Mouse (Mus musculus) forebrain, embryonic 16.5 days (tissue): ENCODE measurements around the gene Mical3. TPM values are rescaled to one million over a fixed set of nuclear protein-coding genes. Genes with fewer than 3 reads are reported as not detected.

Experiments used
- ATAC-seq: fragments of 200-750 bp; cut with Nextera tagmentation; 2 replicates; pipeline ENCODE4 v1.8.0; 2017; ENCODE audit warnings: mild to moderate bottlenecking, moderate library complexity
- H3K27ac ChIP-seq: fragments of 300-500 bp; sonication (generic); 2 replicates; pipeline ENCODE4 v1.5.1; 2014; ENCODE audit warnings: low read length, control low read depth
- H3K27me3 ChIP-seq: fragments of 300-500 bp; sonication (generic); replicated peaks from 2 replicates; pipeline ENCODE4 v1.6.1; 2014; ENCODE audit warnings: low read length; ENCODE audit not compliant: control insufficient read depth, insufficient read depth
- H3K36me3 ChIP-seq: fragments of 300-500 bp; sonication (generic); 2 replicates; pipeline ENCODE4 v1.6.1; 2014; ENCODE audit not compliant: control insufficient read depth, insufficient read depth
- H3K4me1 ChIP-seq: fragments of 300-500 bp; sonication (generic); replicated peaks from 2 replicates; pipeline ENCODE4 v1.6.1; 2014; ENCODE audit warnings: low read length; ENCODE audit not compliant: control insufficient read depth, insufficient read depth
- H3K4me2 ChIP-seq: fragments of 300-500 bp; sonication (generic); 2 replicates; pipeline ENCODE4 v1.6.1; 2014; ENCODE audit warnings: mild to moderate bottlenecking, low read length, control low read depth
- H3K4me3 ChIP-seq: fragments of 300-500 bp; sonication (generic); replicated peaks from 2 replicates; pipeline ENCODE4 v1.5.1; 2014; ENCODE audit warnings: mild to moderate bottlenecking, low read length, control low read depth
- H3K9ac ChIP-seq: fragments of 300-500 bp; sonication (generic); replicated peaks from 2 replicates; pipeline ENCODE4 v1.6.1; 2014; ENCODE audit warnings: low read depth, low read length, control low read depth
- H3K9me3 ChIP-seq: fragments of 300-500 bp; sonication (generic); 2 replicates; pipeline ENCODE4 v1.6.1; 2016; ENCODE audit warnings: low read length; ENCODE audit not compliant: control insufficient read depth
- WGBS: fragments of 180-500 bp; shearing (Covaris S2); extraction: QIAGEN DNeasy Blood & Tissue Kit; methylation state at CpG from one replicate; pipeline ENCODE4 v1.1.7; 2014; 5-methylcytosine and 5-hydroxymethylcytosine counted together
- polyA plus RNA-seq: library from polyadenylated mRNA; unstranded; fragments of >200 nt; fragmentation: Nextera tagmentation; extraction: Ambion mirVana; gene quantifications from 2 replicates; pipeline ENCODE4 v1.2.1, GENCODE M21; 2015

Mical3 gene
- polyA plus RNA-seq, 1 experiment from 2014 or later = 35.5 TPM

- 87% methylated on average over 5 of the region's 5 CpGs for WGBS
- Histone ChIP-seq H3K4me3 (no peak overlapping the region), H3K9me3 (no peaks in the 10 kb centered on the region), H3K4me1 (no peaks in the 10 kb centered on the region), H3K27me3 (no peaks in the 10 kb centered on the region), H3K36me3 (peaks cover 4% of the 10 kb centered on the region; the same call in 1 of the 2 replicates), H3K4me2 (no peak overlapping the region), H3K27ac (no peak overlapping the region), H3K9ac (no peak overlapping the region)
- no peak for ATAC-seq
Measured at GRCm38 (mm10) chr6:120943964-120944363, 186.8 kb downstream of the Mical3 start.

- Histone ChIP-seq H3K4me1 (no peaks in the 10 kb centered on the region), H3K4me2 (no peak overlapping the region), H3K9me3 (no peaks in the 10 kb centered on the region), H3K36me3 (0 out of 2 replicates have a peak, but pooled peaks cover 3% of the 10 kb centered on the region), H3K9ac (no peak overlapping the region), H3K27ac (no peak overlapping the region), H3K27me3 (no peaks in the 10 kb centered on the region), H3K4me3 (no peak overlapping the region)
- no peak for ATAC-seq
- 87% methylated on average over 10 of the region's 10 CpGs for WGBS
Measured at GRCm38 (mm10) chr6:120943551-120943950, 187.2 kb downstream of the Mical3 start.

- Histone ChIP-seq H3K27ac (no peak overlapping the region), H3K27me3 (no peaks in the 10 kb centered on the region), H3K36me3 (0 out of 2 replicates have a peak, but pooled peaks cover 3% of the 10 kb centered on the region), H3K4me2 (no peak overlapping the region), H3K4me1 (no peaks in the 10 kb centered on the region), H3K4me3 (no peak overlapping the region), H3K9ac (no peak overlapping the region), H3K9me3 (no peaks in the 10 kb centered on the region)
- 74% methylated on average over 2 of the region's 2 CpGs for WGBS
- no peak for ATAC-seq
Measured at GRCm38 (mm10) chr6:120943079-120943478, 187.7 kb downstream of the Mical3 start.

GRCm38 (mm10) chr6:120941575-120941974, 189.2 kb downstream of the Mical3 start:
- WGBS = 86% methylated on average over 13 of the region's 13 CpGs
- no peak overlapping the region for H3K4me2 ChIP-seq
- ATAC-seq = no peak

GRCm38 (mm10) chr6:120941084-120941481, 189.7 kb downstream of the Mical3 start:
- 68% methylated on average over 7 of the region's 7 CpGs for WGBS

More at GRCm38 (mm10) chr6:120941575-120941974, 189.2 kb downstream of the Mical3 start:
- Histone ChIP-seq H3K4me3 (no peak overlapping the region), H3K36me3 (0 out of 2 replicates have a peak, but pooled peaks cover 3% of the 10 kb centered on the region), H3K27ac (no peak overlapping the region), H3K27me3 (no peaks in the 10 kb centered on the region), H3K9ac (no peak overlapping the region), H3K9me3 (no peaks in the 10 kb centered on the region), H3K4me1 (no peaks in the 10 kb centered on the region)

GRCm38 (mm10) chr6:120940446-120941083, 190.2 kb downstream of the Mical3 start:
- H3K4me1 ChIP-seq = no peaks in the 10 kb centered on the region
- H3K9me3 ChIP-seq = no peaks in the 10 kb centered on the region
- no peak overlapping the region for H3K9ac ChIP-seq
- no peak overlapping the region for H3K4me2 ChIP-seq
- no peak for ATAC-seq
- H3K36me3 ChIP-seq = 0 out of 2 replicates have a peak, but pooled peaks cover 3% of the 10 kb centered on the region
- 87% methylated on average over 7 of the region's 7 CpGs for WGBS
- H3K4me3 ChIP-seq = no peak overlapping the region
- H3K27ac ChIP-seq = no peak overlapping the region
- H3K27me3 ChIP-seq = no peaks in the 10 kb centered on the region

More at GRCm38 (mm10) chr6:120941084-120941481, 189.7 kb downstream of the Mical3 start:
- Histone ChIP-seq H3K9me3 (no peaks in the 10 kb centered on the region), H3K9ac (no peak overlapping the region), H3K4me1 (no peaks in the 10 kb centered on the region), H3K4me2 (no peak overlapping the region), H3K36me3 (0 out of 2 replicates have a peak, but pooled peaks cover 3% of the 10 kb centered on the region), H3K27me3 (no peaks in the 10 kb centered on the region), H3K4me3 (no peak overlapping the region), H3K27ac (no peak overlapping the region)
- ATAC-seq = no peak

- Histone ChIP-seq H3K36me3 (no peaks in the 10 kb centered on the region), H3K4me3 (no peak overlapping the region), H3K27me3 (no peaks in the 10 kb centered on the region), H3K9ac (no peak overlapping the region), H3K4me1 (no peaks in the 10 kb centered on the region), H3K27ac (no peak overlapping the region), H3K9me3 (no peaks in the 10 kb centered on the region), H3K4me2 (no peak overlapping the region)
- 83% methylated on average over 3 of the region's 3 CpGs for WGBS
- ATAC-seq = no peak
Measured at GRCm38 (mm10) chr6:120939783-120940182, 191.0 kb downstream of the Mical3 start.

- no peak overlapping the region for H3K4me3 ChIP-seq
- no peaks in the 10 kb centered on the region for H3K9me3 ChIP-seq
- no peaks in the 10 kb centered on the region; the same call in 1 of the 2 replicates for H3K36me3 ChIP-seq
- no peaks in the 10 kb centered on the region for H3K27me3 ChIP-seq
- no peak overlapping the region for H3K27ac ChIP-seq
- H3K9ac ChIP-seq = no peak overlapping the region
- no peak overlapping the region for H3K4me2 ChIP-seq
- 92% methylated on average over 12 of the region's 12 CpGs for WGBS
- no peak for ATAC-seq
- no peaks in the 10 kb centered on the region for H3K4me1 ChIP-seq
Measured at GRCm38 (mm10) chr6:120938763-120939450, 191.9 kb downstream of the Mical3 start.

GRCm38 (mm10) chr6:120937999-120938608, 192.7 kb downstream of the Mical3 start:
- 82% methylated on average over 11 of the region's 11 CpGs for WGBS
- ATAC-seq = no peak

More at GRCm38 (mm10) chr6:120937999-120938608, 192.7 kb downstream of the Mical3 start:
- Histone ChIP-seq H3K9ac (no peak overlapping the region), H3K9me3 (no peaks in the 10 kb centered on the region), H3K27ac (no peak overlapping the region), H3K36me3 (no peaks in the 10 kb centered on the region; the same call in 1 of the 2 replicates), H3K4me3 (no peak overlapping the region), H3K4me1 (no peaks in the 10 kb centered on the region), H3K4me2 (no peak overlapping the region), H3K27me3 (no peaks in the 10 kb centered on the region)
